Mouse (Mus musculus) regulatory T cell (primary cell): ENCODE data around the gene Olfr316.
"Not testable (repeated sequence)": the region's sequence is repeated elsewhere in the genome, so short reads cannot be mapped to it uniquely, and the experiment has no call there.

Experiments used
- in situ Hi-C: fragments of 300-600 bp; cut with MboI, MseI; formaldehyde crosslinking; loops from one replicate; pipeline ENCODE4 v1.15.1; 2025; ENCODE audit warnings: high pct_unique_total_duplicates

Olfr316 gene

GRCm38 (mm10) chr11:58752434-58752833 is at the start of gene Olfr316:
Gene Olfr316 (plus strand): TSS chr11:58752734.
- in situ Hi-C loops = no loop called here

- in situ Hi-C loops = no loop called here
Observed at GRCm38 (mm10) chr11:58709086-58709485, 43.4 kb upstream of the Olfr316 start.

DNA sequence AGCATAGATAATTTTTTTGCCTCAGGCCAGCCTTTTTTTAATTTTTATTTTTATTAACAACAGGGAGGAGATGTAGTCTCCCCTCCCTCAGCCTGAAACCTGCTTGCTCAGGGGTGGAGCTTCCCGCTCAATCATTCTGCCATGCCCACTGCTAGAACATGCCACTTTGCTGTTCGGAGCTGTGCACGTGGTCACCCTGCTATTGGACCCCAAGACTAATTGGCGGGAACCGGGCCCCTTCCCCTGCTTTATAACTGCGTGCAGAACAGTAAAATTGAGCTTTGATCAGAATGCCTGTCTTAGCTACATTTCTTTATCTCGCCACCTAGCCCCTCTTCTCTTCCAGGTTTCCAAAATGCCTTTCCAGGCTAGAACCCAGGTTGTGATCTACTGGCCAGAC is 34.8 kb upstream of the Olfr316 start:
- in situ Hi-C loops = not testable (repeated sequence)

GRCm38 (mm10) chr11:58719701-58720100 is 32.8 kb upstream of the Olfr316 start:
- in situ Hi-C loops = loop anchor here (5.0 kb wide), 2 partner anchors 37 to 38 kb away; partner anchors contain the start of gene Olfr320

DNA sequence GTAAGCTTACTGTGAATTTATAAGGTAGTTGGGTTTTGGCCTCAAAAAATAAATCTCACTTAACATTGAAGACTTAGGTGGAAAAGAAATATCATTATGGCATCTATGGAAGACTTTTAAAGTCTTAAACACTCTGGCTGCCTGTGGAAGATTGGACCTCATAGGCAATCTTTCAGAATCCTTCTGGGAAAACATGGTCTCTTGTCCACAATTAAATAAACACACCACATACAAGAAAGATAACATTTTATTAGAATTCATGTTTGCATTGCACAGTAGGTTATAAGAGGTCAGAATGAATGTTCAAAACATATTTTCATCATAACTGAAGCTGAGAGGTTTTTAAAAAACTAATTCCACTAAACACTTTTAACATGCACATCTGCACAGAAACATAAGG is 28.6 kb upstream of the Olfr316 start, which contains the start of gene Olfr318:
Gene Olfr318, minus strand, starts transcription at position 101 of the 400 bp plus-strand sequence.
- in situ Hi-C loops = loop anchor here (5.0 kb wide), 2 partner anchors 33 to 42 kb away; partner anchors contain the start of gene Olfr320

DNA sequence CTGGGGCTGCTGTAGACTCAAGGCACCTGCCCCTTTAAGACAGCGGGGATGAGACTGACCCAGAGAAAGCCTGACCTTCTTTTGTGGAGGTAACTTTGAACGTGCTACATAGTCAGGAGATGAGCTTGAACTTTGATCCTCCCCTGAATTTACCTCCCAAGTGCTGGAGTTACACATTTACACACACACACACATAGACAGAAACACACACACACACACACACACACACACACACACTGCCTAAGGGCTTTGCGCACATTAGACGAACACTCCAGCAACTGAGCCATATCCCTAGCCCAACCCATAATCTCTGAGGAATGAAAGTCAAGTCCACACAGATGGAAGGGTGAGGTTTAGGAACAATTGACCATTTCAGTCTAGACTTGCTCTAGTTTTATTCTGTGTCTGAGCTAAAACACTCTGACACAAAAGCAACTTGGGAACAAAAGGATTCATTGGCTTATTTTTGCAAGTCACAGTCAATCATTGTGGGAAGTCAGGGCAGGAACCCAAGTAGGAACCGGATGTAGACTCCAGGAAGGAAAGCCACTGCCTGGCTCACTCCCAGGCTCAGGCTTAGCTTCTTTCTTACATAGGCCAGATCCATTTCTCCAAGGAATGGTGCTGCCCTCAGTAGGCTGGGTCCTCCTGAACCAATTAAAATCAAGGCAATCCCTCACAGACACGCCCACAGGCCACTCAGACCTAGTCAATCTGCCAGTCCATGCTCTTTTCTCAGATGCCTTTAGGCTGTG is 24.5 kb upstream of the Olfr316 start:
- in situ Hi-C loops = not testable (repeated sequence)

DNA sequence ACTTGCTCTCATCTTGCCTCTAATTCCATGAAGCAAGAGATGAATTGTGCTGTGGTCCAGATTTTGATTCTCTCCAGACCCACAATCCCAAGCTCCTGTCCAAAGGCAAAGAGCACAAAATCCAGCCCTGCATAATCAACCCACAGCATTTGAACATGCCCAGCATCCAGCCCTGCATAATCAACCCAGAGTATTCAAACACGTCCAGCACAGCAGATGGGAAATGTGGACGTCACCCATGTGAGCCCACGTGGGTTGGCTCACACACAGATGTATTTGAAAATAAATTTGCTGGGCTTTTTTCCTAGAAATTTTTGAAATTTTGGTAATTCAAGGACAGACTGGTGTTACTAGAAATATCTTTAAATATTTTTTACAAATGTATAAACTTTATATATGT is 19.2 kb upstream of the Olfr316 start:
- in situ Hi-C loops = no loop called here

GRCm38 (mm10) chr11:58738792-58739262 is 13.7 kb upstream of the Olfr316 start, which contains the start of gene Olfr317:
Gene Olfr317 (minus strand): TSS chr11:58739212.
- in situ Hi-C loops = no loop called here

DNA sequence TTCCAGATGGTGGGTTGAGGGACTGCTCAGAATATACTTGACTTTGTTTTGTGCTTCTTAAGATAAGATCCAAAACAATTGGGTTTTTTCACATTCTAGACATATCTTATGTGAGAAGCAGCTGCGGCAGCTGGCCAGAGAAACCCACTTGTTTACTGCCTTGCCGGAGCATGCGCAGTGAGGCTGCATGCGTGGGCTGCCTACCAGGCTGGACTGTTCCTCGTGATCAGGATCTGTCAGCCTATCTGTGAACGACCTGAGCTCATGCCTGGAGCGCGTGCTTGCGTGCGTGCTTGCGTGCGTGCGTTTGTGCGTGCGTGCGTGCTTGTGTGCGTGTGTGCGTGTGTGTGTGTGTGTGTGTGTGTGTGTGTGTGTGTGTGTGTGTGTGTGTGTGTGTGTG is 1.4 kb upstream of the Olfr316 start:
- in situ Hi-C loops = not testable (repeated sequence)

DNA sequence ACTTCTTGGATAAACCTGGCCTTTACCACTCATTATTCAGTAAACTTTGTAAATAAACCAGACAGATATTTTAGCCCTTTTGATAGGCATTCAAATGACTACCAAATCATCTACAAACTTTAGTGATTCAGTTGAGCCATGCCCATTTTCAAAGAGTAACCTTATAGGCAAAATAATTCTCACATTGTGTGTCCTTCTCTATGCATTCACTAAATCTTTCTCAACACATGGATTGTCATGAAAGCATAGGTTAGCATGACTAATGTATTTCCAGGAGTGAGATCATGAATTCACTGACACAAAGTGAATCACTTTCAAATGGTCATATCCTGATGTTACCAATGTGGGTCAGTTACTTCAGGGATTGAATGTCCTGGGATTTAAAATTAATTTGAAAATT is 20.4 kb downstream of the Olfr316 start, which contains the start of gene Olfr315:
Gene Olfr315, plus strand, starts transcription at position 301 of the 400 bp plus-strand sequence.
- in situ Hi-C loops = no loop called here

GRCm38 (mm10) chr11:58782480-58783089 is 30.1 kb downstream of the Olfr316 start, which contains the start of gene Olfr314:
Gene Olfr314 (plus strand): TSS chr11:58782952.
- in situ Hi-C loops = no loop called here

DNA sequence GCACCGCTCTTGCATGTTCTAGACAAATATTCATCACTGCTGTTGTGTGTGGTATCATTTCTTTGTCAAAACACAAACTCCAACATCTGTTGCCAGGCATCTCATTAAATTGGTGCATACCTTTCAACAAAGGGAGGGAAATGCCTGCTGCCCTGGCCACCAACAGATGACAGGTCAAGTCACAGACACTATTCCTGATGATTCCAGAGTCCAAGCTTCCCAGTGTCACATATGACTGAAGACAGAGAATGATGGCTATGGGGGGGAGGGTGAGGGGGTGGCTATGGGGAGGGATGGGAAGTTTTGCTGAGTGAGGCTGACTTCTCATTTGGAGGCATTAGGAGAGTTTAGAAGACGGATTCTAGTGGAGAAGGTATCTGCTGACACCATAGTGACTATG is 31.6 kb downstream of the Olfr316 start:
- in situ Hi-C loops = no loop called here

GRCm38 (mm10) chr11:58787651-58788050 is 35.1 kb downstream of the Olfr316 start:
- in situ Hi-C loops = no loop called here

DNA sequence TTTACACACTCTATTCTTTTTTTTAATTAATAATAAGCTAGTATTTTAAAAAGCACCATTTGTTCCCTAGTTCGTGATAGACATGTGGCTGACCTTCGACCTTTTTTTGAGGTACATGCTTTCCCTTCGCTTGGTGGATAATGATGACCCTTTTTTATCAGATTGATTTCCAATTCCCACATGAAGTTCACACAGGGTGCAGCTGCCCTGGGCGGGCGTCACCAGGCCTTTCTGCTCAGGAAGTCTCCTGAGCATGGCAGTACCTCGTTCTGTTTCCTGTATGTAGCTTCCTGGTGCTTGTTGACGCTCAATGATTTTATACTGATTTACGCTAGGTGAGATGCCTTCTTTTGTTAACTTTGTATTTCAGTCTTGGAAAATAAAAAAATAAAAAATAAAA is 35.8 kb downstream of the Olfr316 start:
- in situ Hi-C loops = no loop called here

DNA sequence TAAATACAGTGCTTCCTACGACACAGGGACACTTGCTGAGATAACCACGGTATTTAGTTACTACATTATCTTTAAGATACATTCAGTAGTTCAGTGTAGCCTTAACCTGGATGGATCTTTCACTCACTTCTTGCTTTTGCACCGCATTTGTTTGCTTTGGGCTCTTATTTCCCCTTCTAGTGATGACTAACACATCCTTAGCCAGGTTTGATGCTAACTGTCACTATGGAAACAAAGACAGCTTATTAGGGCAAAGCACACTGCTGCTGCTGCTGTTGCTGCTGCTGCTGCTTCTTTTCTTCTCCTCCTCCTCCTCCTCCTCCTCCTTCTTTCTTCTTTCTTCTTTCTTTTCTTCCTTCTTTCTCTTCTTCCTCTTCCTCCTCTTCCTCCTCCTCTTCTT is 37.0 kb downstream of the Olfr316 start:
- in situ Hi-C loops = no loop called here

DNA sequence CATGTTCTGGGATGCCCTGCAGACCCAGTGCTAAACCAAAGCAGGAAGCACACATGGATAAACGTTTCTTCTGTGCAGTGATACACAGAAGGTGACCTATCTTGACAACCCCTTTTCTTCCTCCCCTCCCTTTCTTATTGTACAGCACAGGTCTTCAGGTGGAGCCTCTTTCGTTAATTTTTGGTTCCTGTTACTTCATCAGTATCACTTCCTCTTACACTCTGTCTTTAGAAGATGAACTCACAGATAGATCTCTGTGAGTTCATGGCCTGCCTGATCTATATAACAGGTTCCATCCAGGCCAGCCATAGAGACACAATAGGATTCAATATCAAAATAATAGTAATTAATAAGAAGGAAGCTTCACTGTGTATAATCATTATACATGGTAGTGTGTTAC is 37.5 kb downstream of the Olfr316 start:
- in situ Hi-C loops = no loop called here

GRCm38 (mm10) chr11:58790646-58791045 is 38.1 kb downstream of the Olfr316 start:
- in situ Hi-C loops = no loop called here

- in situ Hi-C loops = no loop called here
Observed at GRCm38 (mm10) chr11:58795856-58796255, 43.3 kb downstream of the Olfr316 start.

- in situ Hi-C loops = no loop called here
Observed at GRCm38 (mm10) chr11:58796850-58797249, 44.3 kb downstream of the Olfr316 start.

GRCm38 (mm10) chr11:58799747-58800146 is 47.2 kb downstream of the Olfr316 start:
- in situ Hi-C loops = no loop called here

- in situ Hi-C loops = no loop called here
Observed at GRCm38 (mm10) chr11:58801558-58802228, 49.2 kb downstream of the Olfr316 start, which contains the start of gene Fam183b. Gene Fam183b (minus strand): TSS chr11:58801960.

DNA sequence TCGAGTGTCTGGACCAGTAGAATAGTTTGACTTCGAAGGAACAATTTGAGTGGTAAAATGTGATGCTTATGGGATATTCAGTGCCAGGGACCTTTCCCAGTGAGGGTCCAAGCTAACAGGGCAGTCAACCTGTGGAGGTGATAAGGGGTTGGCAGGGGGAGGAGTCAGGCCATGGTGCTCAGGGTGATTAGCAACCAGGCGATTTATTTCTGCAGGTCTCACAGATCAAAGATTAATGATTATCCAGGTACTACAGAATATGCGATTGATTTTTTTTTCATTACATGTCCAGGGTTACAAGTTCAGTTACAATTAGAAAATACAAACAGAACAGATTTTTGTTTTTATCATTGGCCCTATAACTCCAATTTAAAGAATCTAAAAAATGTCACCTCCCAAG is 51.3 kb downstream of the Olfr316 start:
- in situ Hi-C loops = no loop called here
